Mouse (Mus musculus) forebrain, embryonic 12.5 days (tissue): ENCODE data around the gene Defb15. TPM values are rescaled to one million over a fixed set of nuclear protein-coding genes. Genes with fewer than 3 reads are reported as not detected.
"Not testable (repeated sequence)": the region's sequence is repeated elsewhere in the genome, so short reads cannot be mapped to it uniquely, and the experiment has no call there.

Experiments used
- ATAC-seq: fragments of 200-750 bp; cut with Nextera tagmentation; 2 replicates; pipeline ENCODE4 v1.8.0; 2017; ENCODE audit warnings: moderate TSS enrichment; ENCODE audit not compliant: low FRiP score
- H3K27ac ChIP-seq: fragments of 300-500 bp; sonication (generic); 2 replicates; pipeline ENCODE4 v1.5.1; 2016; ENCODE audit warnings: mild to moderate bottlenecking
- H3K27me3 ChIP-seq: fragments of 300-500 bp; sonication (generic); 2 replicates; pipeline ENCODE4 v1.6.1; 2016; ENCODE audit warnings: mild to moderate bottlenecking
- H3K36me3 ChIP-seq: fragments of 300-500 bp; sonication (generic); replicated peaks from 2 replicates; pipeline ENCODE4 v1.6.1; 2016; ENCODE audit warnings: mild to moderate bottlenecking
- H3K4me1 ChIP-seq: fragments of 300-500 bp; sonication (generic); 2 replicates; pipeline ENCODE4 v1.6.1; 2016
- H3K4me2 ChIP-seq: fragments of 300-500 bp; sonication (generic); 2 replicates; pipeline ENCODE4 v1.6.1; 2016; ENCODE audit warnings: mild to moderate bottlenecking, moderate library complexity
- H3K4me3 ChIP-seq: fragments of 300-500 bp; sonication (generic); replicated peaks from 2 replicates; pipeline ENCODE4 v1.5.1; 2016; ENCODE audit warnings: mild to moderate bottlenecking
- H3K9ac ChIP-seq: fragments of 300-500 bp; sonication (generic); 2 replicates; pipeline ENCODE4 v1.6.1; 2016; ENCODE audit warnings: mild to moderate bottlenecking
- H3K9me3 ChIP-seq: fragments of 300-500 bp; sonication (generic); 2 replicates; pipeline ENCODE4 v1.6.1; 2016
- WGBS: fragments of 180-500 bp; shearing (Covaris S2); methylation state at CpG from one replicate; pipeline ENCODE4 v1.1.7; 2016; 5-methylcytosine and 5-hydroxymethylcytosine counted together
- polyA plus RNA-seq: library from polyadenylated mRNA; unstranded; fragments of >200 nt; fragmentation: Nextera tagmentation; extraction: Ambion mirVana; gene quantifications from 2 replicates; pipeline ENCODE4 v1.2.1, GENCODE M21; 2016

Defb15 gene
- polyA plus RNA-seq, 1 experiment from 2014 or later: not detected

GRCm38 (mm10) chr8:21915625-21916024 is 16.9 kb downstream of the Defb15 start:
- Histone ChIP-seq H3K36me3 (no peaks in the 10 kb centered on the region), H3K4me1 (no peaks in the 10 kb centered on the region), H3K9ac (no peak overlapping the region), H3K4me3 (no peak overlapping the region), H3K9me3 (no peaks in the 10 kb centered on the region), H3K27me3 (no peaks in the 10 kb centered on the region), H3K4me2 (no peak overlapping the region), H3K27ac (no peak overlapping the region)
- 88% methylated on average over 3 of the region's 3 CpGs for WGBS
- no peak for ATAC-seq

- WGBS: 13% methylated on average over 2 of the region's 2 CpGs
- ATAC-seq: no peak
- no peaks in the 10 kb centered on the region for H3K9me3 ChIP-seq
- no peak overlapping the region for H3K27ac ChIP-seq
- H3K4me2 ChIP-seq: no peak overlapping the region
- H3K27me3 ChIP-seq: no peaks in the 10 kb centered on the region
- no peak overlapping the region for H3K4me3 ChIP-seq
- no peak overlapping the region for H3K9ac ChIP-seq
- no peaks in the 10 kb centered on the region for H3K36me3 ChIP-seq
- no peaks in the 10 kb centered on the region for H3K4me1 ChIP-seq
Measured at GRCm38 (mm10) chr8:21912554-21912953, 20.0 kb downstream of the Defb15 start.

DNA sequence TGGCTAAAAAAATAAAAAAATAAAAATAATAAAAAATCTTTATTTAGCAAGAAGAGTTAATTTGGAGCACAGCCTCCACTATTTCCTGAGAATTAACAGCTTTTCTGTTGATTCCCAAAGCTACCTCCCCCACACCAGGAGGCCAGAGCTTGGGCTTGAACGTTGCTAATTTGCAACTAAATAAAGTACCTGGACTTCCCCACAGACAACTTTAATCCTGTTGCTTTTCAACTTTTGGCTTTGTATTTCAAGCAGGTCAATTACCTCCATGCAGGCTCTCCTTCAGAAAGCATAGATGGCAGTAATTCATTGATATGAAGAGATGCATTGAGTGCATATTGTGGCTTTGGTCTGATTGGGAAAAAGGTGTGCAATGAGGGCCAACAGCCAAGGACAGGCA is 20.6 kb downstream of the Defb15 start:
- WGBS: 0% methylated on average over 1 of the region's 1 CpGs
- no peak for ATAC-seq
- Histone ChIP-seq H3K4me1 (no peaks in the 10 kb centered on the region), H3K9ac (no peak overlapping the region), H3K4me3 (no peak overlapping the region), H3K9me3 (no peaks in the 10 kb centered on the region), H3K27ac (no peak overlapping the region), H3K36me3 (no peaks in the 10 kb centered on the region), H3K4me2 (no peak overlapping the region), H3K27me3 (no peaks in the 10 kb centered on the region)

DNA sequence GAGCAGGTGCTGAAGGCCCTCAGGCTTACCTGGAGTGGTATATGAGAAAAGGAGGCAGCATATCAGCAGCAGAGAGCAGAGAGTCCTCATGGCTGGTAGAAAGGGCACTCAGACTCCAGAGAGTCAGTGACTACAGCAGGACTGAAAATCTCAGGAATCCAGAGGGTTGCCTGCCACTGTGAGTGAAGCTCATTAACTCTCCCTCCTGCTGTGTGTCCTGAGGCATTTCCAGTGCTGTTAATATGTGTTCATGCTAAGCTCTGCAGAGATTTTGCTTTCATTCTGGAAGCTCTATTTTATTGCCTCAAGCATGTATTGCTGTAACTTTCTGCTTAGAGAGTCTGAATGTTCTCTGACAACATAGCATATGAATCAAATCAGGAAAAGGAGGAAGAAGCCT is 26.2 kb downstream of the Defb15 start, which contains the start of gene Defb11:
Gene Defb11, minus strand, starts transcription at position 123 of the 400 bp plus-strand sequence.
- H3K27me3 ChIP-seq, H3K9ac ChIP-seq, H3K4me2 ChIP-seq, H3K9me3 ChIP-seq, H3K4me3 ChIP-seq, H3K27ac ChIP-seq, H3K36me3 ChIP-seq, H3K4me1 ChIP-seq, ATAC-seq: not testable (repeated sequence)

- H3K4me3 ChIP-seq, H3K36me3 ChIP-seq, H3K4me1 ChIP-seq, H3K27me3 ChIP-seq, H3K9ac ChIP-seq, H3K9me3 ChIP-seq, H3K27ac ChIP-seq, H3K4me2 ChIP-seq, ATAC-seq: not testable (repeated sequence)
Measured at GRCm38 (mm10) chr8:21885321-21885720, 47.2 kb downstream of the Defb15 start, which contains the start of gene Defb9. TSS of gene Defb9 (minus strand) at chr8:21885421.

Other genes starting within 250 kb of the Defb15 start
- not detected in 2 replicates for gene AY761184, start 229.1 kb downstream of the Defb15 start, polyA plus RNA-seq
- not detected in 2 replicates for gene Defa24, start 198.2 kb downstream of the Defb15 start, polyA plus RNA-seq
- not detected in 2 replicates for gene Defb50, start 109.2 kb downstream of the Defb15 start, polyA plus RNA-seq
- gene Defb2, start 92.8 kb downstream of the Defb15 start, polyA plus RNA-seq: not detected in 2 replicates
- gene Defb10, start 73.8 kb downstream of the Defb15 start, polyA plus RNA-seq: not detected in 2 replicates
- not detected in 2 replicates for gene Defb9, start 47.3 kb downstream of the Defb15 start, polyA plus RNA-seq
- 0.79 TPM in 1 of 2 replicates, not detected in the other for gene Defb11, start 26.3 kb downstream of the Defb15 start, polyA plus RNA-seq
- not detected in 2 replicates for gene Defb35, start 5.6 kb upstream of the Defb15 start, polyA plus RNA-seq
- gene Defb13, start 14.1 kb upstream of the Defb15 start, polyA plus RNA-seq: not detected in 2 replicates
- not detected in 2 replicates for gene Fam90a1a, start 26.0 kb upstream of the Defb15 start, polyA plus RNA-seq
- gene Ccdc70, start 37.1 kb upstream of the Defb15 start, polyA plus RNA-seq: not detected in 2 replicates
- gene Atp7b, start 127.6 kb upstream of the Defb15 start, polyA plus RNA-seq: 2.3 and 2.6 TPM in 2 replicates
- gene Alg11, start 128.0 kb upstream of the Defb15 start, polyA plus RNA-seq: 15.4 and 25.6 TPM in 2 replicates
- 0.17 and 0.32 TPM in 2 replicates for gene Nek5, start 192.3 kb upstream of the Defb15 start, polyA plus RNA-seq
- 6.3 and 6.9 TPM in 2 replicates for gene Nek3, start 233.7 kb upstream of the Defb15 start, polyA plus RNA-seq